Mouse (Mus musculus): ENCODE measurements around the gene Olfr1180. TPM values are rescaled to one million over a fixed set of nuclear protein-coding genes. Genes with fewer than 3 reads are reported as not detected.
"Not testable (repeated sequence)": the region's sequence is repeated elsewhere in the genome, so short reads cannot be mapped to it uniquely, and the experiment has no call there.

Gene Olfr1180
- not detected in 2 replicates for polyA plus RNA-seq (2015; fragmentation: Nextera tagmentation; extraction: Ambion mirVana)

GRCm38 (mm10) chr2:88419051-88419450 lies at the start of gene Olfr1180:
TSS of gene Olfr1180 (minus strand) at chr2:88419151.
- H3K9me3 ChIP-seq (replicated peaks; ENCODE audit: control insufficient read depth, low read length, poor library complexity, severe bottlenecking): no peaks in the 10 kb centered on the region
- H3K9ac ChIP-seq (ENCODE audit: low read depth, low read length): no peak within 1 kb of the TSS
- no peaks in the 10 kb centered on the region for H3K36me3 ChIP-seq (ENCODE audit: control insufficient read depth, insufficient read depth, low read length)
- H3K27ac ChIP-seq (ENCODE audit: low read length): no peak within 1 kb of the TSS
- H3K27me3 ChIP-seq (ENCODE audit: control insufficient read depth, insufficient read depth, low read depth, low read length): no peaks in the 10 kb centered on the region
- no peak for ATAC-seq
- H3K4me2 ChIP-seq (ENCODE audit: low read length): no peak within 1 kb of the TSS
- 80% methylated on average over 2 of the region's 2 CpGs for WGBS
- no peak within 1 kb of the TSS for H3K4me3 ChIP-seq (ENCODE audit: low read depth, low read length)
- H3K4me1 ChIP-seq (ENCODE audit: control insufficient read depth, insufficient read depth, low read length): no peaks in the 10 kb centered on the region

GRCm38 (mm10) chr2:88454567-88454966 lies 35.6 kb upstream of the Olfr1180 start, which contains the start of gene Olfr1183:
TSS of gene Olfr1183 (plus strand) at chr2:88454867.
- not testable (repeated sequence) for H3K4me3 ChIP-seq (ENCODE audit: low read depth, low read length); H3K27me3 ChIP-seq (ENCODE audit: control insufficient read depth, insufficient read depth, low read depth, low read length); H3K9me3 ChIP-seq (replicated peaks; ENCODE audit: control insufficient read depth, low read length, poor library complexity, severe bottlenecking); H3K4me2 ChIP-seq (ENCODE audit: low read length); ATAC-seq; H3K27ac ChIP-seq (ENCODE audit: low read length); H3K36me3 ChIP-seq (ENCODE audit: control insufficient read depth, insufficient read depth, low read length); H3K4me1 ChIP-seq (ENCODE audit: control insufficient read depth, insufficient read depth, low read length); H3K9ac ChIP-seq (ENCODE audit: low read depth, low read length)
- 83% methylated on average over 1 of the region's 1 CpGs for WGBS

GRCm38 (mm10) chr2:88449031-88449430 lies 30.1 kb upstream of the Olfr1180 start, which contains the start of gene Gm13757:
TSS of gene Gm13757 (minus strand) at chr2:88449131.
- Histone ChIP-seq H3K9ac (ENCODE audit: low read depth, low read length) (no peak within 1 kb of the TSS), H3K36me3 (ENCODE audit: control insufficient read depth, insufficient read depth, low read length) (no peaks in the 10 kb centered on the region), H3K4me3 (ENCODE audit: low read depth, low read length) (no peak within 1 kb of the TSS), H3K9me3 (replicated peaks; ENCODE audit: control insufficient read depth, low read length, poor library complexity, severe bottlenecking) (no peaks in the 10 kb centered on the region), H3K4me1 (ENCODE audit: control insufficient read depth, insufficient read depth, low read length) (no peaks in the 10 kb centered on the region), H3K27me3 (ENCODE audit: control insufficient read depth, insufficient read depth, low read depth, low read length) (no peaks in the 10 kb centered on the region), H3K4me2 (ENCODE audit: low read length) (no peak within 1 kb of the TSS), H3K27ac (ENCODE audit: low read length) (no peak within 1 kb of the TSS)
- ATAC-seq: no peak
- 85% methylated on average over 1 of the region's 1 CpGs for WGBS

DNA sequence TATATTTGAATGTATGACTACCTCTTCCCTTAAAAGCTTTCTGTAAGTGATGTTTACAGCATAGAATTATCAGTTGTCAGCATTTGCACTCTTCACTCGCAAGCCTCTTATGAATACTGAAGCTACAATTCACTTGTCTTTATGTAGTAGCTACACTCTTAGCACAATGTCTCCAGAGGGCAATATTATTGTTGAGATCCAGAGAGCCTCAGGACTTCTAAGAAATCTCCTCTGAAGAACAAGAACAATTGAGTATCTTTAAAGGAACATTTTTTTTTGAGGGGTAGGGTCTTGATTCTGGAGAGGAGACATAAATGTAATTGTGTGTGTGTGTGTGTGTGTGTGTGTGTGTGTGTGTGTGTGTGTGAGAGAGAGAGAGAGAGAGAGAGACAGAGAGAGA lies 7.1 kb upstream of the Olfr1180 start, which contains the start of gene Olfr1181:
TSS of gene Olfr1181 (minus strand) at position 101 of the 400 bp plus-strand sequence.
- no peaks in the 10 kb centered on the region for H3K4me1 ChIP-seq (ENCODE audit: control insufficient read depth, insufficient read depth, low read length)
- ATAC-seq: no peak
- no peaks in the 10 kb centered on the region for H3K36me3 ChIP-seq (ENCODE audit: control insufficient read depth, insufficient read depth, low read length)
- no peak within 1 kb of the TSS for H3K27ac ChIP-seq (ENCODE audit: low read length)
- no peak within 1 kb of the TSS for H3K4me2 ChIP-seq (ENCODE audit: low read length)
- WGBS: 89% methylated on average over 1 of the region's 1 CpGs
- H3K9ac ChIP-seq (ENCODE audit: low read depth, low read length): no peak within 1 kb of the TSS
- no peaks in the 10 kb centered on the region for H3K9me3 ChIP-seq (replicated peaks; ENCODE audit: control insufficient read depth, low read length, poor library complexity, severe bottlenecking)
- no peak within 1 kb of the TSS for H3K4me3 ChIP-seq (ENCODE audit: low read depth, low read length)
- H3K27me3 ChIP-seq (ENCODE audit: control insufficient read depth, insufficient read depth, low read depth, low read length): no peaks in the 10 kb centered on the region

DNA sequence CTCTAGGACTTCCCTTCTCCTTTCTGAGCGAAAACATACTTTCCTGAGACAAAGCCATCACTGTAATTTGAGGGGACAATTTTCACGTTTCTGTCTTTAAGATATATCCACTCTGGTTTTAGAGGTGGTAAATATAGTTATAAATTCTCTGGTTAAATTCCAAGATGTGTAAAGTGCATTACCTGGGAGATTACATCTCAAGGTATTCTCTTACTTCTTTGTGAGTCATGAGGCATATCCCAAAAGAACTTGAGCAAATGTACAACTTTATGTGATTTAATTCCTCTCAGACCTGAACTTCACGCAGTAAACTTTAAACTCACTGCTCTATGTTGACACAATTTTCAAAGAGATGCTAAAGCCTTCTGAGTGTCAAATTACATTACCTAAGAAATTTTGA lies 12.6 kb downstream of the Olfr1180 start, which contains the start of gene Olfr1179:
TSS of gene Olfr1179 (minus strand) at position 101 of the 400 bp plus-strand sequence.
- Histone ChIP-seq H3K4me2 (ENCODE audit: low read length) (no peak within 1 kb of the TSS), H3K36me3 (ENCODE audit: control insufficient read depth, insufficient read depth, low read length) (no peaks in the 10 kb centered on the region), H3K4me1 (ENCODE audit: control insufficient read depth, insufficient read depth, low read length) (no peaks in the 10 kb centered on the region), H3K27ac (ENCODE audit: low read length) (no peak within 1 kb of the TSS), H3K9ac (ENCODE audit: low read depth, low read length) (no peak within 1 kb of the TSS), H3K9me3 (replicated peaks; ENCODE audit: control insufficient read depth, low read length, poor library complexity, severe bottlenecking) (no peaks in the 10 kb centered on the region), H3K4me3 (ENCODE audit: low read depth, low read length) (no peak within 1 kb of the TSS), H3K27me3 (ENCODE audit: control insufficient read depth, insufficient read depth, low read depth, low read length) (no peaks in the 10 kb centered on the region)
- 79% methylated on average over 3 of the region's 3 CpGs for WGBS
- ATAC-seq: no peak

- Histone ChIP-seq H3K4me1 (ENCODE audit: control insufficient read depth, insufficient read depth, low read length) (no peaks in the 10 kb centered on the region), H3K9me3 (replicated peaks; ENCODE audit: control insufficient read depth, low read length, poor library complexity, severe bottlenecking) (no peaks in the 10 kb centered on the region), H3K4me2 (ENCODE audit: low read length) (no peak within 1 kb of the TSS), H3K27me3 (ENCODE audit: control insufficient read depth, insufficient read depth, low read depth, low read length) (no peaks in the 10 kb centered on the region), H3K36me3 (ENCODE audit: control insufficient read depth, insufficient read depth, low read length) (no peaks in the 10 kb centered on the region), H3K9ac (ENCODE audit: low read depth, low read length) (no peak within 1 kb of the TSS), H3K4me3 (ENCODE audit: low read depth, low read length) (no peak within 1 kb of the TSS), H3K27ac (ENCODE audit: low read length) (no peak within 1 kb of the TSS)
- WGBS: 89% methylated on average over 1 of the region's 1 CpGs
- ATAC-seq: no peak
These were observed 32.2 kb downstream of the Olfr1180 start, which contains the start of gene Olfr1178 for GRCm38 (mm10) chr2:88386762-88387161. TSS of gene Olfr1178 (plus strand) at chr2:88387062.

Other genes starting within 250 kb of the Olfr1180 start
- gene Olfr1168, start 237.3 kb downstream of the Olfr1180 start, polyA plus RNA-seq (2015; fragmentation: Nextera tagmentation; extraction: Ambion mirVana): not detected in 2 replicates
- not detected in 2 replicates for gene Olfr1170, start 190.8 kb downstream of the Olfr1180 start, polyA plus RNA-seq (2015; fragmentation: Nextera tagmentation; extraction: Ambion mirVana)
- not detected in 2 replicates for gene Olfr1173, start 139.3 kb downstream of the Olfr1180 start, polyA plus RNA-seq (2015; fragmentation: Nextera tagmentation; extraction: Ambion mirVana)
- not detected in 2 replicates for gene Olfr1174-ps, start 104.0 kb downstream of the Olfr1180 start, polyA plus RNA-seq (2015; fragmentation: Nextera tagmentation; extraction: Ambion mirVana)
- not detected in 2 replicates for gene Olfr1175-ps, start 91.9 kb downstream of the Olfr1180 start, polyA plus RNA-seq (2015; fragmentation: Nextera tagmentation; extraction: Ambion mirVana)
- gene Olfr1176, start 82.4 kb downstream of the Olfr1180 start, polyA plus RNA-seq (2015; fragmentation: Nextera tagmentation; extraction: Ambion mirVana): not detected in 2 replicates
- not detected in 2 replicates for gene Olfr1177-ps, start 72.7 kb downstream of the Olfr1180 start, polyA plus RNA-seq (2015; fragmentation: Nextera tagmentation; extraction: Ambion mirVana)
- not detected in 2 replicates for gene Olfr1178, start 32.1 kb downstream of the Olfr1180 start, polyA plus RNA-seq (2015; fragmentation: Nextera tagmentation; extraction: Ambion mirVana)
- not detected in 2 replicates for gene Olfr1179, start 12.7 kb downstream of the Olfr1180 start, polyA plus RNA-seq (2015; fragmentation: Nextera tagmentation; extraction: Ambion mirVana)
- not detected in 2 replicates for gene Olfr1181, start 7.0 kb upstream of the Olfr1180 start, polyA plus RNA-seq (2015; fragmentation: Nextera tagmentation; extraction: Ambion mirVana)
- gene Gm13757, start 30.0 kb upstream of the Olfr1180 start, polyA plus RNA-seq (2015; fragmentation: Nextera tagmentation; extraction: Ambion mirVana): not detected in 2 replicates
- not detected in 2 replicates for gene Olfr1183, start 35.7 kb upstream of the Olfr1180 start, polyA plus RNA-seq (2015; fragmentation: Nextera tagmentation; extraction: Ambion mirVana)
- gene Olfr1184, start 64.4 kb upstream of the Olfr1180 start, polyA plus RNA-seq (2015; fragmentation: Nextera tagmentation; extraction: Ambion mirVana): not detected in 2 replicates
- not detected in 2 replicates for gene Olfr1185-ps1, start 74.2 kb upstream of the Olfr1180 start, polyA plus RNA-seq (2015; fragmentation: Nextera tagmentation; extraction: Ambion mirVana)
- not detected in 2 replicates for gene Olfr1186, start 99.4 kb upstream of the Olfr1180 start, polyA plus RNA-seq (2015; fragmentation: Nextera tagmentation; extraction: Ambion mirVana)
- not detected in 2 replicates for gene Olfr1188, start 137.8 kb upstream of the Olfr1180 start, polyA plus RNA-seq (2015; fragmentation: Nextera tagmentation; extraction: Ambion mirVana)
- not detected in 2 replicates for gene Olfr1189, start 167.3 kb upstream of the Olfr1180 start, polyA plus RNA-seq (2015; fragmentation: Nextera tagmentation; extraction: Ambion mirVana)
- not detected in 2 replicates for gene Olfr1191-ps1, start 221.4 kb upstream of the Olfr1180 start, polyA plus RNA-seq (2015; fragmentation: Nextera tagmentation; extraction: Ambion mirVana)
- gene Olfr1192-ps1, start 229.4 kb upstream of the Olfr1180 start, polyA plus RNA-seq (2015; fragmentation: Nextera tagmentation; extraction: Ambion mirVana): not detected in 2 replicates

Measured in midbrain, embryonic 16.5 days (tissue).